ENCODE assay signal across 8 mouse cellular contexts in genomic region chr1:171295063-171295402, GRCm38 (mm10). TPM values are rescaled to one million over a fixed set of nuclear protein-coding genes. Genes with fewer than 3 reads are reported as not detected.
A peak's percentile ranks its signal among the peaks of the same experiment; 100 is the strongest.
DNase-seq lines count a peak whose midpoint lies in the region; ATAC-seq and TF ChIP-seq lines count a peak whose summit lies in the region.

No protein-coding gene starts in this region.

- ATAC-seq in kidney, embryonic 15.5 days (replicated peaks; ENCODE audit: low FRiP score), result no peak
- ATAC-seq in hindbrain, postnatal 0 days, result no peak
- ATAC-seq in midbrain, embryonic 14.5 days (ENCODE audit: low FRiP score, low TSS enrichment), result peak; percentile 16; the same call in 1 of the 2 replicates

- H3K27me3 ChIP-seq in kidney, embryonic 15.5 days, result peaks cover 19% of the 10 kb centered on the region
- no peaks in the 10 kb centered on the region for H3K27me3 ChIP-seq in hindbrain, postnatal 0 days (ENCODE audit: insufficient read depth, low read length)
- 0 out of 2 replicates have a peak, but pooled peaks cover 9% of the 10 kb centered on the region for H3K27me3 ChIP-seq in midbrain, embryonic 14.5 days (ENCODE audit: control insufficient read depth, insufficient read depth, low read length)

- no peak for TF ChIP-seq POLR2A in cortical plate, adult 2 months (IDR thresholded peaks at IDR 0.05; ENCODE audit: extremely low read depth, insufficient read depth, low read length)

- DNase-seq in kidney, adult 18-20 months, result no peak
- DNase-seq in hindbrain, postnatal 0 days (ENCODE audit: low spot score), result no peak
- no peak for DNase-seq in midbrain, embryonic 14.5 days
- DNase-seq in layer of hippocampus, postnatal 14 days (ENCODE audit: low spot score in 2 of 2), result no peak
- DNase-seq in adrenal gland, adult (ENCODE audit: inconsistent age in 2 of 2, low spot score in 1 of 2), result no peak
- DNase-seq in left cerebral cortex, postnatal 10 days (ENCODE audit: extremely low spot score in 1 of 2, low spot score in 2 of 2), result no peak

- peak overlapping the region; percentile 73 for H3K4me2 ChIP-seq in kidney, embryonic 15.5 days
- H3K4me2 ChIP-seq in hindbrain, postnatal 0 days (ENCODE audit: low read depth, low read length), result peak overlapping the region; percentile 66
- H3K4me2 ChIP-seq in midbrain, embryonic 14.5 days (ENCODE audit: low read length), result peak overlapping the region; percentile 74

- no peaks in the 10 kb centered on the region for H3K9me3 ChIP-seq in kidney, embryonic 15.5 days (replicated peaks)
- H3K9me3 ChIP-seq in hindbrain, postnatal 0 days (ENCODE audit: low read length), result no peaks in the 10 kb centered on the region
- H3K9me3 ChIP-seq in midbrain, embryonic 14.5 days (ENCODE audit: control insufficient read depth, low read length), result no peaks in the 10 kb centered on the region

- H3K27ac ChIP-seq in kidney, embryonic 15.5 days, result peak overlapping the region; percentile 96
- no peak overlapping the region; the same call in 1 of the 2 replicates for H3K27ac ChIP-seq in cortical plate, adult 2 months (ENCODE audit: insufficient read depth, low read length)
- H3K27ac ChIP-seq in hindbrain, postnatal 0 days, result peak overlapping the region; percentile 96
- H3K27ac ChIP-seq in midbrain, embryonic 14.5 days (replicated peaks; ENCODE audit: low read depth, low read length), result peak overlapping the region; percentile 90

- peaks cover 11% of the 10 kb centered on the region for H3K36me3 ChIP-seq in kidney, embryonic 15.5 days
- H3K36me3 ChIP-seq in hindbrain, postnatal 0 days (ENCODE audit: insufficient read depth, low read length), result no peaks in the 10 kb centered on the region
- 0 out of 2 replicates have a peak, but pooled peaks cover 1% of the 10 kb centered on the region for H3K36me3 ChIP-seq in midbrain, embryonic 14.5 days (ENCODE audit: control insufficient read depth, insufficient read depth, low read length)

- peaks cover 10% of the 10 kb centered on the region for H3K4me1 ChIP-seq in kidney, embryonic 15.5 days
- H3K4me1 ChIP-seq in cortical plate, adult 2 months (ENCODE audit: control insufficient read depth, insufficient read depth, low read length), result no peaks in the 10 kb centered on the region
- H3K4me1 ChIP-seq in hindbrain, postnatal 0 days (ENCODE audit: insufficient read depth, low read length), result 0 out of 2 replicates have a peak, but pooled peaks cover 3% of the 10 kb centered on the region
- peaks cover 9% of the 10 kb centered on the region for H3K4me1 ChIP-seq in midbrain, embryonic 14.5 days (ENCODE audit: control insufficient read depth, insufficient read depth, low read length)

- intact Hi-C loops in left cerebral cortex, postnatal 10 days (cut with DNase I), result loop anchor here (2.0 kb wide), 1 partner anchor 34 kb away; the partner anchor contains the start of gene Dedd

- WGBS in kidney, embryonic 15.5 days, result 13% methylated on average over 3 of the region's 3 CpGs
- 20% methylated on average over 3 of the region's 3 CpGs for WGBS in hindbrain, postnatal 0 days
- WGBS in midbrain, embryonic 14.5 days, result 20% methylated on average over 3 of the region's 3 CpGs

- H3K4me3 ChIP-seq in kidney, embryonic 15.5 days (replicated peaks), result peak overlapping the region; percentile 79
- H3K4me3 ChIP-seq in cortical plate, adult 2 months (ENCODE audit: insufficient read depth, low read length), result peak overlapping the region; percentile 79
- peak overlapping the region; percentile 71 for H3K4me3 ChIP-seq in hindbrain, postnatal 0 days (ENCODE audit: low read length)
- peak overlapping the region; percentile 76 for H3K4me3 ChIP-seq in midbrain, embryonic 14.5 days (replicated peaks; ENCODE audit: low read depth, low read length)

- H3K9ac ChIP-seq in kidney, embryonic 15.5 days, result peak overlapping the region; percentile 74; the same call in 1 of the 2 replicates
- peak overlapping the region; percentile 94 for H3K9ac ChIP-seq in hindbrain, postnatal 0 days (replicated peaks; ENCODE audit: low read length)
- peak overlapping the region; percentile 81 for H3K9ac ChIP-seq in midbrain, embryonic 14.5 days (replicated peaks; ENCODE audit: low read length)

- no peak for TF ChIP-seq CTCF in cortical plate, adult 2 months (IDR thresholded peaks at IDR 0.05; ENCODE audit: extremely low read depth, insufficient read depth, low read length)
- TF ChIP-seq CTCF in hindbrain, postnatal 0 days (IDR thresholded peaks at IDR 0.05; ENCODE audit: low read depth), result no peak

RNA-seq across cellular contexts. Expression of gene Ufc1, which starts 0.2 kb away (rescaled TPM):
- polyA plus RNA-seq in kidney, embryonic 15.5 days (2015; fragmentation: Nextera tagmentation; extraction: Ambion mirVana), result 106 and 118 TPM in 2 replicates
- 93.9 and 98.8 TPM in 2 replicates for polyA plus RNA-seq in cortical plate, adult 2 months (2012; rRNA removed)
- total RNA-seq in hindbrain, postnatal 0 days (2014; rRNA removed), result 88.3 and 90.1 TPM in 2 replicates
- 142 and 146 TPM in 2 replicates for polyA plus RNA-seq in hindbrain, postnatal 0 days (2015; fragmentation: Nextera tagmentation; extraction: Ambion mirVana)
- 120 and 132 TPM in 2 replicates for polyA plus RNA-seq in midbrain, embryonic 14.5 days (2014; fragmentation: Nextera tagmentation; extraction: Ambion mirVana)
- 100 to 1,000 TPM; 112 TPM for total RNA-seq in layer of hippocampus, postnatal 14 days (2021)
- total RNA-seq in left cerebral cortex, postnatal 10 days (2021), result 100 to 1,000 TPM; 110 to 114 TPM

RNA-seq across cellular contexts. Expression of gene Usp21, which starts 7.2 kb away (rescaled TPM):
- 87.7 and 97.8 TPM in 2 replicates for polyA plus RNA-seq in kidney, embryonic 15.5 days (2015; fragmentation: Nextera tagmentation; extraction: Ambion mirVana)
- polyA plus RNA-seq in cortical plate, adult 2 months (2012; rRNA removed), result 70.2 TPM in 2 replicates
- 48.6 and 58.7 TPM in 2 replicates for total RNA-seq in hindbrain, postnatal 0 days (2014; rRNA removed)
- polyA plus RNA-seq in hindbrain, postnatal 0 days (2015; fragmentation: Nextera tagmentation; extraction: Ambion mirVana), result 71.7 and 73.3 TPM in 2 replicates
- 92.6 and 98.9 TPM in 2 replicates for polyA plus RNA-seq in midbrain, embryonic 14.5 days (2014; fragmentation: Nextera tagmentation; extraction: Ambion mirVana)
- total RNA-seq in layer of hippocampus, postnatal 14 days (2021), result 10 to 100 TPM; 49.2 to 53.6 TPM
- total RNA-seq in left cerebral cortex, postnatal 10 days (2021), result 10 to 100 TPM; 51.5 to 53.4 TPM

RNA-seq across cellular contexts. Expression of gene Ppox, which starts 14.0 kb away (rescaled TPM):
- polyA plus RNA-seq in kidney, embryonic 15.5 days (2015; fragmentation: Nextera tagmentation; extraction: Ambion mirVana), result 63.0 and 65.4 TPM in 2 replicates
- polyA plus RNA-seq in cortical plate, adult 2 months (2012; rRNA removed), result 72.1 and 76.9 TPM in 2 replicates
- total RNA-seq in hindbrain, postnatal 0 days (2014; rRNA removed), result 35.0 and 44.3 TPM in 2 replicates
- polyA plus RNA-seq in hindbrain, postnatal 0 days (2015; fragmentation: Nextera tagmentation; extraction: Ambion mirVana), result 32.4 and 34.3 TPM in 2 replicates
- polyA plus RNA-seq in midbrain, embryonic 14.5 days (2014; fragmentation: Nextera tagmentation; extraction: Ambion mirVana), result 43.2 and 46.8 TPM in 2 replicates
- 10 to 100 TPM; 24.2 to 25.2 TPM for total RNA-seq in layer of hippocampus, postnatal 14 days (2021)
- 10 to 100 TPM; 20.4 to 21.8 TPM for total RNA-seq in left cerebral cortex, postnatal 10 days (2021)

RNA-seq across cellular contexts. Expression of gene B4galt3, which starts 24.9 kb away (rescaled TPM):
- polyA plus RNA-seq in kidney, embryonic 15.5 days (2015; fragmentation: Nextera tagmentation; extraction: Ambion mirVana), result 80.4 and 94.3 TPM in 2 replicates
- 73.7 and 74.1 TPM in 2 replicates for polyA plus RNA-seq in cortical plate, adult 2 months (2012; rRNA removed)
- total RNA-seq in hindbrain, postnatal 0 days (2014; rRNA removed), result 80.5 and 101 TPM in 2 replicates
- polyA plus RNA-seq in hindbrain, postnatal 0 days (2015; fragmentation: Nextera tagmentation; extraction: Ambion mirVana), result 88.8 and 91.9 TPM in 2 replicates
- polyA plus RNA-seq in midbrain, embryonic 14.5 days (2014; fragmentation: Nextera tagmentation; extraction: Ambion mirVana), result 101 and 105 TPM in 2 replicates
- 10 to 100 TPM; 54.8 to 62.8 TPM for total RNA-seq in layer of hippocampus, postnatal 14 days (2021)
- 10 to 100 TPM; 59.7 to 64.1 TPM for total RNA-seq in left cerebral cortex, postnatal 10 days (2021)

RNA-seq across cellular contexts. Expression of gene Dedd, which starts 33.9 kb away (rescaled TPM):
- 53.1 and 55.7 TPM in 2 replicates for polyA plus RNA-seq in kidney, embryonic 15.5 days (2015; fragmentation: Nextera tagmentation; extraction: Ambion mirVana)
- 45.0 and 50.2 TPM in 2 replicates for polyA plus RNA-seq in cortical plate, adult 2 months (2012; rRNA removed)
- total RNA-seq in hindbrain, postnatal 0 days (2014; rRNA removed), result 28.7 and 30.2 TPM in 2 replicates
- polyA plus RNA-seq in hindbrain, postnatal 0 days (2015; fragmentation: Nextera tagmentation; extraction: Ambion mirVana), result 38.4 and 39.9 TPM in 2 replicates
- 49.0 and 61.5 TPM in 2 replicates for polyA plus RNA-seq in midbrain, embryonic 14.5 days (2014; fragmentation: Nextera tagmentation; extraction: Ambion mirVana)
- total RNA-seq in layer of hippocampus, postnatal 14 days (2021), result 10 to 100 TPM; 32.4 to 32.7 TPM
- 10 to 100 TPM; 34.6 to 37.8 TPM for total RNA-seq in left cerebral cortex, postnatal 10 days (2021)
